Mouse (Mus musculus): ENCODE measurements around the gene Zfp46. TPM values are rescaled to one million over a fixed set of nuclear protein-coding genes. Genes with fewer than 3 reads are reported as not detected.

Gene Zfp46
- polyA plus RNA-seq, 1 experiment from 2014 or later: 47.7 TPM

DNA sequence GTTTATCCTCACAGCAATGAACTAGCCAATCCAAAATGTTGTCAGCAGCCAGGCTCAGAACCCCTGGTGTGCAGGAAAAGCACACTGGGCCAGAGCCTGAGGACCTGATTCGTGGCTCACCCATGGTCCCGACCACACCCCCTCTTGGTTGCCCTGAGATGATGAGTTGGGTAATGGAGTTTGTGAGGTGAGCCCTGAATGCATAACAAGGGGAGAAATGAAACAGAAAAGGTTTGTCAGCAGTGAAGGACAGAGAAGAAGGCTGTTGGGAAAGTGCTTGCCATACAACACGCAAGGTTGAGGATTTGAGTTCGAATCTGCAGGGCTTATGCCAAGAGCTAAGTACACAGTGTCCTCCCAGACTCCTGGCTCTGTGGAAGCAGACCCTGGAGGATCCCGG, 38.8 kb upstream of the Zfp46 start:
- peaks cover 18% of the 10 kb centered on the region for H3K4me1 ChIP-seq (ENCODE audit: control insufficient read depth, insufficient read depth, low read length)
- no peak overlapping the region for H3K4me3 ChIP-seq (replicated peaks; ENCODE audit: low read depth, low read length)
- no peak overlapping the region for H3K9ac ChIP-seq (replicated peaks; ENCODE audit: low read length)
- ATAC-seq (ENCODE audit: low FRiP score, low TSS enrichment) (no peak), DNase-seq (no peak)
- H3K27ac ChIP-seq (replicated peaks; ENCODE audit: low read depth, low read length): no peak overlapping the region
- 33% methylated on average over 5 of the region's 5 CpGs for WGBS
- no peaks in the 10 kb centered on the region for H3K9me3 ChIP-seq (ENCODE audit: control insufficient read depth, low read length)
- H3K27me3 ChIP-seq (ENCODE audit: control insufficient read depth, insufficient read depth, low read length): peaks cover 52% of the 10 kb centered on the region
- no peak overlapping the region for H3K4me2 ChIP-seq (ENCODE audit: low read length)
- H3K36me3 ChIP-seq (ENCODE audit: control insufficient read depth, insufficient read depth, low read length): no peaks in the 10 kb centered on the region

DNA sequence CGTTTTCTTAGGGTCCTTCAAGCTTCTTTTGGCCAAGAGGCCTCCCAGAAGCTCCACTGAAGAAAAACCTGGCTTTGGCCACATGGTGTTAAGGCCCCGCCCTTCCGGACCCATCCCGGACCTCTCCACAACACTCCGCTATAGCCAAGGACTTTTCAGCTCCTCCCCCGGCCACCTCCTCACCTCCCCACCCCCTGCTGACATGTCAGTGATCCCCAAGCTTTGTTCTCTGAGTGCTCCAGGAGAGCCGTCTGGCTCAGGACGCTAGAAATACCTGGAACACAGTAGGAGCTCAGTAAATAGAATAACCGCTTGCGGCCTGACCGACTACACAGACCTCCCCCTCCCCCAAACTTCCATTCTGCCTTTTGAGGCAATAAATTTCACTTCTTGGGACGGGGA, 37.9 kb upstream of the Zfp46 start:
- Histone ChIP-seq H3K4me2 (ENCODE audit: low read length) (no peak overlapping the region), H3K36me3 (ENCODE audit: control insufficient read depth, insufficient read depth, low read length) (no peaks in the 10 kb centered on the region), H3K27ac (replicated peaks; ENCODE audit: low read depth, low read length) (no peak overlapping the region), H3K4me1 (ENCODE audit: control insufficient read depth, insufficient read depth, low read length) (peaks cover 18% of the 10 kb centered on the region), H3K9me3 (ENCODE audit: control insufficient read depth, low read length) (no peaks in the 10 kb centered on the region), H3K4me3 (replicated peaks; ENCODE audit: low read depth, low read length) (no peak overlapping the region), H3K9ac (replicated peaks; ENCODE audit: low read length) (no peak overlapping the region), H3K27me3 (ENCODE audit: control insufficient read depth, insufficient read depth, low read length) (peaks cover 52% of the 10 kb centered on the region)
- DNase-seq (peak; percentile 19), ATAC-seq (ENCODE audit: low FRiP score, low TSS enrichment) (no peak)
- 4% methylated on average over 12 of the region's 12 CpGs for WGBS

DNA sequence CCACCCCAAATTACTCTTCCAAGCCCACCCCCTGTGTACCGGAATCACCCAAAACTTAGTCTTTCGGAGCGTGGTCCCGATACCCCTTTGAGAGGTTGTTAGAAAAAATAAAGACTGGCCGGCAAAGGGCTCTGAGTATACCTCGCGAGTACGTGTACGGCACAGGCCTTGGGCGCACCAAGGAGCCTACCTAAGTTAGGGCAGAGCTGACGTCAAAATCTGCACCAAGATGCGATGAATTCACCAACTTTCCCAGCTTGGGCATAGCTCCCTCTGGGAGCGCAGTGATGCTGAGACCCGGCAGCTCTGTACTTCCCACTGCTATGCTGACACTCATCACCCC, 37.1 kb upstream of the Zfp46 start:
- peaks cover 52% of the 10 kb centered on the region for H3K27me3 ChIP-seq (ENCODE audit: control insufficient read depth, insufficient read depth, low read length)
- H3K4me3 ChIP-seq (replicated peaks; ENCODE audit: low read depth, low read length): peak overlapping the region; percentile 28
- H3K4me2 ChIP-seq (ENCODE audit: low read length): peak overlapping the region; percentile 57
- H3K27ac ChIP-seq (replicated peaks; ENCODE audit: low read depth, low read length): no peak overlapping the region
- H3K9me3 ChIP-seq (ENCODE audit: control insufficient read depth, low read length): no peaks in the 10 kb centered on the region
- ATAC-seq (ENCODE audit: low FRiP score, low TSS enrichment) (no peak), DNase-seq (peak; percentile 36)
- no peaks in the 10 kb centered on the region for H3K36me3 ChIP-seq (ENCODE audit: control insufficient read depth, insufficient read depth, low read length)
- H3K9ac ChIP-seq (replicated peaks; ENCODE audit: low read length): 0 out of 2 replicates have a peak overlapping the region, but pooled peaks have one; percentile 16
- H3K4me1 ChIP-seq (ENCODE audit: control insufficient read depth, insufficient read depth, low read length): peaks cover 18% of the 10 kb centered on the region
- WGBS: 1% methylated on average over 14 of the region's 14 CpGs

DNA sequence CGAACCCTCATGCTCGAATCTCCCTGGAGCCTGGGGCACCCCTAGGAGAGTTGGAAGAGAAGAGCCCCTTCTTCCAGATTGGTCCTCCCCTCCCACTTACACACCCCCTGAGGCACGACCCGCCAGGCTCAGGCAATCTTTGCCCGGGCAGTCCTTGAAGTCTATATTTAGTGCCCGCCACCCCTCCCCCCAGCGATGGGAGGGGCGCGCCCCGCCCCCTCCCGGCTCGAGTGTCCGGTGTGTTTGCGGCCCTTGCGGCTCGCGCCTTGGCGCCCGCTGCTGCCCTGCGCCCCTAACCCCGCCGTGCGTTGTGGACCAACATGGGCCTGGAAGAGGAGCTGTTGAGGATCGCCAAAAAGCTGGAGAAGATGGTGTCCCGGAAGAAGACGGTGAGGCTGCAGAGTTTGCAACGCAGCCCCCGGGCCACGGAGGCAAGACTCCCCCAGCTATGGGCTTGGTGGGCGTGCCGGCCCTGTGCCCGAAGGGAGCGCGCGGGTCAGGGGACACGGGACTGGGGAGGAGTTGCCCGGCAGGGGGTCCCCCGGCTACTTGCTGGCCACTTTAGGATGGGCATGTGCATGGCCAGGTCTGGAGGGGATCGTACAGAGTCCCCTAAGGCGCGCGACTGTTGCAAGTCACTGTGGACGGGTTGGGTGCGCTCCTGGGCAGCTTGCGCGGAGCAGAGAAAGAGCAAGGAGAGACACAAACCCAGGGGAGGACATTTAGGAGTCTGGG, 36.6 kb upstream of the Zfp46 start, which contains the start of gene Tcea3:
TSS of gene Tcea3 (plus strand) at position 1 of the 735 bp plus-strand sequence.
- ATAC-seq (ENCODE audit: low FRiP score, low TSS enrichment) (no peak), DNase-seq (peak; percentile 21)
- Histone ChIP-seq H3K9me3 (ENCODE audit: control insufficient read depth, low read length) (no peaks in the 10 kb centered on the region), H3K9ac (replicated peaks; ENCODE audit: low read length) (peak within 1 kb of the TSS; percentile 16; the same call in 1 of the 2 replicates), H3K4me2 (ENCODE audit: low read length) (peak within 1 kb of the TSS; percentile 57), H3K27ac (replicated peaks; ENCODE audit: low read depth, low read length) (no peak within 1 kb of the TSS), H3K36me3 (ENCODE audit: control insufficient read depth, insufficient read depth, low read length) (no peaks in the 10 kb centered on the region), H3K4me3 (replicated peaks; ENCODE audit: low read depth, low read length) (peak within 1 kb of the TSS; percentile 28), H3K27me3 (ENCODE audit: control insufficient read depth, insufficient read depth, low read length) (peaks cover 52% of the 10 kb centered on the region), H3K4me1 (ENCODE audit: control insufficient read depth, insufficient read depth, low read length) (peaks cover 18% of the 10 kb centered on the region)
- WGBS: under 1% methylated on average over 46 of the region's 46 CpGs

DNA sequence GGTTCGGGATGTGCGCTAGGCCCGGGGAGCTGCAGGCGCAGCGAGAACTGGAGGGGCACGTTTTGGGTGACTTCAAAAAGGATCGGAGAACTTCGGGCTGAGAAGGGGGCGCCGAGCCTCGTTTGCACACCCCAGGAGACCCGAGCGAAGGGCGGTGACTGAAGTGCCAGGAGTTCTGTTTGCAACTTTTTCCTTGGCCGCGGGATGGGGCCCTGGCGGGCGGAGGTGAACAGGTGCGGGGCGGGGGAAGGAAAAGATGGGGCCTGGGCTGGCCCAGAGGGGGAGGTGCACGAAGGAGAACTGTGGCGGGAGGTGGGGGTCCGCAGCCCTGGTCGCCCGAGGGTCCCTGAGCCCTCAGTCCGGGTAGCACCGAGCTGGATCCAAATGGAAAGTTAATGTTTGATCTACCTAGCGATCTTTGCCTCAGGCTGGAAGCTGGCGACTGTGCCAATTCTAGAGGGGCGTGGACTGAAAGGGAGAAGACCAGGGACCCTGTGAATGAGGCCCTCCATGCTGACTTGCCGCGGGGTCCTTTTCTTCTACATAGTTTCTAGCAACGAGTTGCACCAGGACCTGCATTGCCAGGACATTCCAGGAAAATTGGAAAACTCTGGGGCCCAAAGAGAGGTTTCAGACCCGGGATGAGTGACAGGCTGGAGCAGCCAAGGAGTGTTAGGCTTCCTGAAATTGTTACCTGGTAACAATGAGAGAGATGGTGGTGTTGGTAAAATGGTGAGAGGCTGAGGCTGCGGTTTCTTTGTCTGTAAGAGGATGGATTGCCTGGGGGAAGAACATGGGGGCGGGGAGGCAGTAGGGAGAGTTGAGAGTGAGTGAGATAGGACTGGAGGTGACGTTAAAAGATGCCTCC, 35.8 kb upstream of the Zfp46 start:
- H3K27me3 ChIP-seq (ENCODE audit: control insufficient read depth, insufficient read depth, low read length): peaks cover 52% of the 10 kb centered on the region
- no peaks in the 10 kb centered on the region for H3K9me3 ChIP-seq (ENCODE audit: control insufficient read depth, low read length)
- H3K4me3 ChIP-seq (replicated peaks; ENCODE audit: low read depth, low read length): peak overlapping the region; percentile 28
- no peak for ATAC-seq (ENCODE audit: low FRiP score, low TSS enrichment)
- no peak overlapping the region for H3K9ac ChIP-seq (replicated peaks; ENCODE audit: low read length)
- under 1% methylated on average over 36 of the region's 37 CpGs for WGBS
- H3K27ac ChIP-seq (replicated peaks; ENCODE audit: low read depth, low read length): no peak overlapping the region
- peak overlapping the region; percentile 57 for H3K4me2 ChIP-seq (ENCODE audit: low read length)
- H3K4me1 ChIP-seq (ENCODE audit: control insufficient read depth, insufficient read depth, low read length): peaks cover 18% of the 10 kb centered on the region
- H3K36me3 ChIP-seq (ENCODE audit: control insufficient read depth, insufficient read depth, low read length): no peaks in the 10 kb centered on the region
- peak; percentile 29 for DNase-seq

DNA sequence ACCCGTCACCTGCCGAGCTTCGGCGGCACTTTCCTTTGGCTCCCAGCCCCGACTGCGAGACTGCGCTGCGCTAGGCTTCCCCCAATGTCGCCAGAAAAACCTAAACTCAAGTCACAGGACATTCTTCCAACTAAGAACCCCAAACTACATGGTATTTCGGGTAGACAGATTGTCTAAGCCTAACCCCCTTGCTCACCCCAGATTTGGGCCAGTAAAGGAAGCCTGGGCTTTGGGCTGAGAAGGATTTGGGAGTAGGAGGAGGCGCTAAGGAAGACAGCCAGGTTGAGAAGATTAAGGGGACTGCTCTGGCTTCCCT, 35.2 kb upstream of the Zfp46 start:
- H3K27ac ChIP-seq (replicated peaks; ENCODE audit: low read depth, low read length): no peak overlapping the region
- H3K9me3 ChIP-seq (ENCODE audit: control insufficient read depth, low read length): no peaks in the 10 kb centered on the region
- H3K4me1 ChIP-seq (ENCODE audit: control insufficient read depth, insufficient read depth, low read length): peaks cover 18% of the 10 kb centered on the region
- H3K4me3 ChIP-seq (replicated peaks; ENCODE audit: low read depth, low read length): no peak overlapping the region
- 2% methylated on average over 11 of the region's 11 CpGs for WGBS
- H3K36me3 ChIP-seq (ENCODE audit: control insufficient read depth, insufficient read depth, low read length): no peaks in the 10 kb centered on the region
- peaks cover 52% of the 10 kb centered on the region for H3K27me3 ChIP-seq (ENCODE audit: control insufficient read depth, insufficient read depth, low read length)
- no peak for DNase-seq
- ATAC-seq (ENCODE audit: low FRiP score, low TSS enrichment): no peak
- no peak overlapping the region for H3K9ac ChIP-seq (replicated peaks; ENCODE audit: low read length)
- no peak overlapping the region for H3K4me2 ChIP-seq (ENCODE audit: low read length)

DNA sequence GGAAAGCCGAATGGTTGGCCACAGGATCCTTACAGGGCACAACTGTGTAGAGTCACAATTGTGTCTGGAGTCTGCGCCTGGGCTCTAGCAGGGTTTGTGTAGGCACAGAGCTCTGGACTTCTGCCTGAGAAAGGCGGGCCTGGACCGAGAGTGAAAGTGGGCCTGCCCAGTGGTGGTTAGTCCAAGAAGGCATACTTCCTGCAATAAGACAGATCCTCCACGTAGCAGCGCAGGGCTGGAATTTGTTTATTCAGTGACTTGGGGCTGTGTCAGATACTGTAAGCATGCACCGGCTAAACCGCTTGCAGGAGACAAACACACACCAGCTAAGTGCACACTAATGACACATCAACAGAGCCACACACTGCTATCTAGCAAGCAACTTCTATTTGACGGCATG, 34.7 kb upstream of the Zfp46 start:
- no peak overlapping the region for H3K27ac ChIP-seq (replicated peaks; ENCODE audit: low read depth, low read length)
- WGBS: 45% methylated on average over 9 of the region's 9 CpGs
- DNase-seq (no peak), ATAC-seq (ENCODE audit: low FRiP score, low TSS enrichment) (no peak)
- H3K4me2 ChIP-seq (ENCODE audit: low read length): no peak overlapping the region
- H3K36me3 ChIP-seq (ENCODE audit: control insufficient read depth, insufficient read depth, low read length): no peaks in the 10 kb centered on the region
- H3K4me3 ChIP-seq (replicated peaks; ENCODE audit: low read depth, low read length): no peak overlapping the region
- peaks cover 52% of the 10 kb centered on the region for H3K27me3 ChIP-seq (ENCODE audit: control insufficient read depth, insufficient read depth, low read length)
- H3K9me3 ChIP-seq (ENCODE audit: control insufficient read depth, low read length): no peaks in the 10 kb centered on the region
- H3K4me1 ChIP-seq (ENCODE audit: control insufficient read depth, insufficient read depth, low read length): peaks cover 18% of the 10 kb centered on the region
- H3K9ac ChIP-seq (replicated peaks; ENCODE audit: low read length): no peak overlapping the region

DNA sequence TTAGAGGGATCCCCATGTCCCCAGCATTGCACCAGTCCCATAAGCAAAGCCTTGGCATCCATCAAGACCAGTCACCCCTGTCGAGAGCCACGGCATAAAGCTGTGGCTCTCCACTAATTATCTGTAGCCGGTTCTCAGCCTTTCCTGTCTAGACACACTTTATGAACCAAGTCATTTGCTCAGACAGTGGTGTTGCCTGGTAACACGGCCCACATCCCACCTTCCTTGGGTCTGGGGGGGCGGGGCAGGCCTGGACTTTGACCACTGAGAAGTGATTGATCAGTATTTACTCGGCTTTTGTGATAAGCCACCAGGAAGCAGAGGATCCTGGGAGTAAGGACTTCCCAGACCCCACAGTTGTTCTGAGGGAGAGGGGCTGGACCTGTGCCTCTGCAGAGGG, 28.6 kb upstream of the Zfp46 start:
- H3K9me3 ChIP-seq (ENCODE audit: control insufficient read depth, low read length): no peaks in the 10 kb centered on the region
- H3K36me3 ChIP-seq (ENCODE audit: control insufficient read depth, insufficient read depth, low read length): no peaks in the 10 kb centered on the region
- 67% methylated on average over 6 of the region's 6 CpGs for WGBS
- no peak for ATAC-seq (ENCODE audit: low FRiP score, low TSS enrichment)
- no peaks in the 10 kb centered on the region for H3K4me1 ChIP-seq (ENCODE audit: control insufficient read depth, insufficient read depth, low read length)
- no peak overlapping the region for H3K27ac ChIP-seq (replicated peaks; ENCODE audit: low read depth, low read length)
- DNase-seq: no peak
- H3K9ac ChIP-seq (replicated peaks; ENCODE audit: low read length): no peak overlapping the region
- no peak overlapping the region for H3K4me3 ChIP-seq (replicated peaks; ENCODE audit: low read depth, low read length)
- no peaks in the 10 kb centered on the region for H3K27me3 ChIP-seq (ENCODE audit: control insufficient read depth, insufficient read depth, low read length)
- no peak overlapping the region for H3K4me2 ChIP-seq (ENCODE audit: low read length)

DNA sequence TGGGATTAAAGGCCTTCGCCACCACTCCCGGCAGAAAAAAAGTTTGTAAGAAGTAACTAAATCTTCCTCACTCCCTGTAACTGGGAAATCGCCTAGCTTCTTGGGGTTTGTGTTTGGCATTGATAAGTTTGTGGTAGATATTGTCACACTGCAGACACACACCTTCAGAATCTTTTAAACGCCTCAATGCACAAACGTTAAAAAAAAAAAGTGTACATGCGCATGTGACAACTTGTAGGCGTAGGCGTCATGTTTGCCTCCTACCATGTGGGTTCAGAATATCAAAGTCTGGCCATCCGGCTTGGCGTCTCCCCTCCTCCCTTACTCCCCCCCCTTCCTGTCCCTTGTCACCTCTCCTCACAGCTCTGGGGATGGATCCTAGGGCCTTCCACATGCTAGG, 27.8 kb upstream of the Zfp46 start:
- Histone ChIP-seq H3K27ac (replicated peaks; ENCODE audit: low read depth, low read length) (no peak overlapping the region), H3K4me3 (replicated peaks; ENCODE audit: low read depth, low read length) (no peak overlapping the region), H3K4me1 (ENCODE audit: control insufficient read depth, insufficient read depth, low read length) (no peaks in the 10 kb centered on the region), H3K36me3 (ENCODE audit: control insufficient read depth, insufficient read depth, low read length) (no peaks in the 10 kb centered on the region), H3K9me3 (ENCODE audit: control insufficient read depth, low read length) (no peaks in the 10 kb centered on the region), H3K27me3 (ENCODE audit: control insufficient read depth, insufficient read depth, low read length) (no peaks in the 10 kb centered on the region), H3K9ac (replicated peaks; ENCODE audit: low read length) (no peak overlapping the region), H3K4me2 (ENCODE audit: low read length) (no peak overlapping the region)
- ATAC-seq (ENCODE audit: low FRiP score, low TSS enrichment) (no peak), DNase-seq (no peak)
- 89% methylated on average over 10 of the region's 10 CpGs for WGBS
